Mouse (Mus musculus) heart, embryonic 16.5 days (tissue): ENCODE measurements around the gene Idi1. TPM values are rescaled to one million over a fixed set of nuclear protein-coding genes. Genes with fewer than 3 reads are reported as not detected.
"Not testable (repeated sequence)": the region's sequence is repeated elsewhere in the genome, so short reads cannot be mapped to it uniquely, and the experiment has no call there.

Experiments used
- ATAC-seq: fragments of 200-750 bp; cut with Nextera tagmentation; replicated peaks from 2 replicates; pipeline ENCODE4 v1.8.0; 2017; ENCODE audit warnings: moderate number of reproducible peaks; ENCODE audit not compliant: insufficient read depth, low FRiP score; ENCODE audit errors: extremely low read depth
- H3K27ac ChIP-seq: fragments of 300-500 bp; sonication (generic); 2 replicates; pipeline ENCODE4 v1.5.1; 2014; ENCODE audit warnings: mild to moderate bottlenecking, low read length, control low read depth, moderate library complexity
- H3K27me3 ChIP-seq: fragments of 300-500 bp; sonication (generic); 2 replicates; pipeline ENCODE4 v1.6.1; 2014; ENCODE audit warnings: low read length, mixed read lengths; ENCODE audit not compliant: control insufficient read depth, insufficient read depth
- H3K36me3 ChIP-seq: fragments of 300-500 bp; sonication (generic); 2 replicates; pipeline ENCODE4 v1.6.1; 2014; ENCODE audit not compliant: control insufficient read depth, insufficient read depth
- H3K4me1 ChIP-seq: fragments of 300-500 bp; sonication (generic); 2 replicates; pipeline ENCODE4 v1.6.1; 2014; ENCODE audit warnings: low read length, mixed read lengths; ENCODE audit not compliant: control insufficient read depth, insufficient read depth
- H3K4me2 ChIP-seq: fragments of 300-500 bp; sonication (generic); 2 replicates; pipeline ENCODE4 v1.6.1; 2014; ENCODE audit warnings: low read depth, mild to moderate bottlenecking, control low read depth, low read length
- H3K4me3 ChIP-seq: fragments of 300-500 bp; sonication (generic); 2 replicates; pipeline ENCODE4 v1.5.1; 2014; ENCODE audit warnings: mild to moderate bottlenecking, control low read depth, low read length
- H3K9ac ChIP-seq: fragments of 300-500 bp; sonication (generic); 2 replicates; pipeline ENCODE4 v1.6.1; 2014; ENCODE audit warnings: low read length, control low read depth
- H3K9me3 ChIP-seq: fragments of 300-500 bp; sonication (generic); replicated peaks from 2 replicates; pipeline ENCODE4 v1.6.1; 2016; ENCODE audit warnings: low read length; ENCODE audit not compliant: control insufficient read depth
- WGBS: fragments of 180-500 bp; shearing (Covaris S2); extraction: QIAGEN DNeasy Blood & Tissue Kit; methylation state at CpG from one replicate; pipeline ENCODE4 v1.1.7; 2014; 5-methylcytosine and 5-hydroxymethylcytosine counted together
- polyA plus RNA-seq: library from polyadenylated mRNA; unstranded; fragments of >200 nt; fragmentation: Nextera tagmentation; extraction: Ambion mirVana; gene quantifications from 2 replicates; pipeline ENCODE4 v1.2.1, GENCODE M21; 2015

The Idi1 gene
- polyA plus RNA-seq: 40.1 and 49.2 TPM in 2 replicates

- Histone ChIP-seq H3K9me3 (no peaks in the 10 kb centered on the region), H3K27me3 (no peaks in the 10 kb centered on the region), H3K4me1 (peaks cover 8% of the 10 kb centered on the region; the same call in 1 of the 2 replicates), H3K9ac (peak within 1 kb of the TSS; percentile 84), H3K4me2 (peak within 1 kb of the TSS; percentile 90), H3K27ac (peak within 1 kb of the TSS; percentile 87), H3K4me3 (peak within 1 kb of the TSS; percentile 91), H3K36me3 (peaks cover 11% of the 10 kb centered on the region)
- WGBS: under 1% methylated on average over 46 of the region's 46 CpGs
- ATAC-seq: peak; percentile 99
Observed at GRCm38 (mm10) chr13:8885445-8886184, at the start of gene Idi1. Gene Idi1, plus strand, starts transcription at chr13:8885501.

- Histone ChIP-seq H3K4me3 (no peak overlapping the region), H3K4me1 (0 out of 2 replicates have a peak, but pooled peaks cover 3% of the 10 kb centered on the region), H3K27ac (no peak overlapping the region), H3K9ac (no peak overlapping the region), H3K4me2 (no peak overlapping the region), H3K9me3 (no peaks in the 10 kb centered on the region), H3K36me3 (peaks cover 64% of the 10 kb centered on the region), H3K27me3 (no peaks in the 10 kb centered on the region)
- ATAC-seq: no peak
- WGBS: 76% methylated on average over 3 of the region's 3 CpGs
Observed at GRCm38 (mm10) chr13:8838394-8838793, 46.9 kb upstream of the Idi1 start.

GRCm38 (mm10) chr13:8839111-8839510, 46.2 kb upstream of the Idi1 start:
- H3K4me2 ChIP-seq: no peak overlapping the region
- no peak overlapping the region for H3K9ac ChIP-seq
- ATAC-seq: no peak
- no peaks in the 10 kb centered on the region for H3K4me1 ChIP-seq
- H3K36me3 ChIP-seq: peaks cover 62% of the 10 kb centered on the region
- peak overlapping the region; percentile 70 for H3K27ac ChIP-seq
- 82% methylated on average over 10 of the region's 10 CpGs for WGBS
- no peaks in the 10 kb centered on the region for H3K27me3 ChIP-seq
- H3K4me3 ChIP-seq: no peak overlapping the region
- no peaks in the 10 kb centered on the region for H3K9me3 ChIP-seq

- peak; percentile 71 for ATAC-seq
- Histone ChIP-seq H3K4me1 (no peaks in the 10 kb centered on the region), H3K9ac (no peak overlapping the region), H3K4me2 (no peak overlapping the region), H3K9me3 (no peaks in the 10 kb centered on the region), H3K4me3 (no peak overlapping the region), H3K27me3 (no peaks in the 10 kb centered on the region), H3K27ac (peak overlapping the region; percentile 70), H3K36me3 (peaks cover 55% of the 10 kb centered on the region)
- 74% methylated on average over 6 of the region's 6 CpGs for WGBS
Observed at GRCm38 (mm10) chr13:8839937-8840336, 45.4 kb upstream of the Idi1 start.

- peaks cover 54% of the 10 kb centered on the region for H3K36me3 ChIP-seq
- H3K27me3 ChIP-seq: no peaks in the 10 kb centered on the region
Observed at GRCm38 (mm10) chr13:8840941-8841340, 44.4 kb upstream of the Idi1 start.

GRCm38 (mm10) chr13:8841846-8842245, 43.5 kb upstream of the Idi1 start:
- not testable (repeated sequence) for ATAC-seq, H3K4me2 ChIP-seq, H3K9me3 ChIP-seq, H3K9ac ChIP-seq, H3K4me3 ChIP-seq, H3K27me3 ChIP-seq, H3K27ac ChIP-seq, H3K4me1 ChIP-seq
- WGBS: 95% methylated on average over 7 of the region's 7 CpGs
- peaks cover 48% of the 10 kb centered on the region for H3K36me3 ChIP-seq

More at GRCm38 (mm10) chr13:8840941-8841340, 44.4 kb upstream of the Idi1 start:
- Histone ChIP-seq H3K27ac (peak overlapping the region; percentile 70), H3K9me3 (no peaks in the 10 kb centered on the region), H3K4me2 (no peak overlapping the region), H3K9ac (no peak overlapping the region), H3K4me3 (no peak overlapping the region), H3K4me1 (no peaks in the 10 kb centered on the region)
- 82% methylated on average over 2 of the region's 2 CpGs for WGBS
- ATAC-seq: no peak

GRCm38 (mm10) chr13:8842273-8842672, 43.0 kb upstream of the Idi1 start:
- no peak overlapping the region for H3K27ac ChIP-seq
- no peaks in the 10 kb centered on the region for H3K4me1 ChIP-seq
- no peak for ATAC-seq
- no peaks in the 10 kb centered on the region for H3K9me3 ChIP-seq
- no peak overlapping the region for H3K9ac ChIP-seq
- H3K36me3 ChIP-seq: peaks cover 51% of the 10 kb centered on the region
- H3K4me3 ChIP-seq: no peak overlapping the region
- H3K4me2 ChIP-seq: no peak overlapping the region
- 80% methylated on average over 3 of the region's 3 CpGs for WGBS
- no peaks in the 10 kb centered on the region for H3K27me3 ChIP-seq

- H3K27ac ChIP-seq: no peak overlapping the region
- H3K27me3 ChIP-seq: no peaks in the 10 kb centered on the region
- H3K4me1 ChIP-seq: no peaks in the 10 kb centered on the region; the same call in 1 of the 2 replicates
- H3K4me3 ChIP-seq: no peak overlapping the region
- H3K36me3 ChIP-seq: peaks cover 37% of the 10 kb centered on the region
- no peak for ATAC-seq
- no peak overlapping the region for H3K9ac ChIP-seq
- H3K9me3 ChIP-seq: no peaks in the 10 kb centered on the region
- H3K4me2 ChIP-seq: no peak overlapping the region
- 47% methylated on average over 2 of the region's 2 CpGs for WGBS
Observed at GRCm38 (mm10) chr13:8847702-8848101, 37.6 kb upstream of the Idi1 start.

GRCm38 (mm10) chr13:8849311-8849710, 36.0 kb upstream of the Idi1 start:
- Histone ChIP-seq H3K36me3 (peaks cover 39% of the 10 kb centered on the region), H3K4me1 (no peaks in the 10 kb centered on the region; the same call in 1 of the 2 replicates), H3K9ac (no peak overlapping the region), H3K27ac (no peak overlapping the region), H3K27me3 (no peaks in the 10 kb centered on the region), H3K9me3 (no peaks in the 10 kb centered on the region), H3K4me3 (no peak overlapping the region), H3K4me2 (no peak overlapping the region)
- ATAC-seq: no peak
- WGBS: 17% methylated on average over 1 of the region's 1 CpGs
